Mouse (Mus musculus) megakaryocyte, embryonic 14.5 days (primary cell): ENCODE measurements around the gene Cog1.

Experiments
- FLI1 ChIP-seq: IDR thresholded peaks from 2 replicates; pipeline ENCODE4 v1.6.1; 2012; ENCODE audit warnings: low read length, inconsistent platforms, mixed read lengths
- GATA1 ChIP-seq: IDR thresholded peaks from 3 replicates; pipeline ENCODE4 v1.6.1; 2012; ENCODE audit warnings: mixed read lengths, low read length, inconsistent platforms, borderline replicate concordance

DNA sequence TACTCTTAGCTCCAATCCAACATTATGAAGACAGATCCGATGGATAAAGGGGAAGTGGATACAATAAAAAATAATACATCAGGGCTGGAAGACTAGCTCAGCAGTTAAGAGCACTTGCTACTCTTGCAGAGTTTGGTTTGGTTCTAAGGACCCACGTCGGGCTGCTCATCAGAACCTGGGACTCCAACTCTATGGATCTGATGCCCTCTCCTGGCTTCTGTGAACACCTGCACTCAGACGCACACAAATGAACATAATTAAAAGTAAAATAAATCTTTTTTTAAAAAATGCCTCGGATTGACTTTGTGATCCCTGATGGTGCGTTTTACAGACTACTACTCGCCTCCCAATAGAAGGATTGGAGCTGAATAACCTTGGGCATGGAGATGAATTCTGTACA, 18.3 kb upstream of the Cog1 start:
- TF ChIP-seq GATA1 (no peak), FLI1 (no peak)
